Mouse (Mus musculus) embryonic facial prominence, embryonic 14.5 days (tissue): ENCODE data around the gene Siae. TPM values are rescaled to one million over a fixed set of nuclear protein-coding genes. Genes with fewer than 3 reads are reported as not detected.
A peak's percentile ranks its signal among the peaks of the same experiment; 100 is the strongest.

Experiments
- ATAC-seq: fragments of 200-750 bp; cut with Nextera tagmentation; 2 replicates; pipeline ENCODE4 v1.8.0; 2017; ENCODE audit warnings: low read depth, moderate number of reproducible peaks, moderate TSS enrichment
- DNase-seq: peaks from one replicate; pipeline ENCODE4 v3.0.0-alpha.2; 2015; ENCODE audit warnings: low spot score
- H3K27ac ChIP-seq: fragments of 300-500 bp; sonication (generic); replicated peaks from 2 replicates; pipeline ENCODE4 v1.5.1; 2014; ENCODE audit warnings: low read depth, mild to moderate bottlenecking, low read length, moderate library complexity
- H3K27me3 ChIP-seq: fragments of 300-500 bp; sonication (generic); replicated peaks from 2 replicates; pipeline ENCODE4 v1.6.1; 2014; ENCODE audit warnings: low read length; ENCODE audit not compliant: control insufficient read depth, insufficient read depth
- H3K36me3 ChIP-seq: fragments of 300-500 bp; sonication (generic); 2 replicates; pipeline ENCODE4 v1.6.1; 2014; ENCODE audit warnings: low read length, mixed read lengths; ENCODE audit not compliant: control insufficient read depth, insufficient read depth
- H3K4me1 ChIP-seq: fragments of 300-500 bp; sonication (generic); 2 replicates; pipeline ENCODE4 v1.6.1; 2014; ENCODE audit warnings: antibody characterized with exemption, low read length; ENCODE audit not compliant: control insufficient read depth, insufficient read depth
- H3K4me2 ChIP-seq: fragments of 300-500 bp; sonication (generic); 2 replicates; pipeline ENCODE4 v1.6.1; 2014; ENCODE audit warnings: low read depth, mild to moderate bottlenecking, low read length, moderate library complexity, mixed read lengths
- H3K4me3 ChIP-seq: fragments of 300-500 bp; sonication (generic); 2 replicates; pipeline ENCODE4 v1.5.1; 2014; ENCODE audit warnings: low read depth, mild to moderate bottlenecking, low read length
- H3K9ac ChIP-seq: fragments of 300-500 bp; sonication (generic); 2 replicates; pipeline ENCODE4 v1.6.1; 2014; ENCODE audit warnings: low read depth, mild to moderate bottlenecking, low read length, moderate library complexity, mixed read lengths
- H3K9me3 ChIP-seq: fragments of 300-500 bp; sonication (generic); 2 replicates; pipeline ENCODE4 v1.6.1; 2016; ENCODE audit warnings: low read length; ENCODE audit not compliant: control insufficient read depth
- WGBS: fragments of 180-500 bp; shearing (Covaris S2); extraction: QIAGEN DNeasy Blood & Tissue Kit; methylation state at CpG from one replicate; pipeline ENCODE4 v1.1.7; 2014; 5-methylcytosine and 5-hydroxymethylcytosine counted together
- polyA plus RNA-seq: library from polyadenylated mRNA; unstranded; fragments of >200 nt; fragmentation: Nextera tagmentation; extraction: Ambion mirVana; gene quantifications from 2 replicates; pipeline ENCODE4 v1.2.1, GENCODE M21; 2014

Siae gene
- polyA plus RNA-seq, 1 experiment from 2014 or later = 13.9 TPM

DNA sequence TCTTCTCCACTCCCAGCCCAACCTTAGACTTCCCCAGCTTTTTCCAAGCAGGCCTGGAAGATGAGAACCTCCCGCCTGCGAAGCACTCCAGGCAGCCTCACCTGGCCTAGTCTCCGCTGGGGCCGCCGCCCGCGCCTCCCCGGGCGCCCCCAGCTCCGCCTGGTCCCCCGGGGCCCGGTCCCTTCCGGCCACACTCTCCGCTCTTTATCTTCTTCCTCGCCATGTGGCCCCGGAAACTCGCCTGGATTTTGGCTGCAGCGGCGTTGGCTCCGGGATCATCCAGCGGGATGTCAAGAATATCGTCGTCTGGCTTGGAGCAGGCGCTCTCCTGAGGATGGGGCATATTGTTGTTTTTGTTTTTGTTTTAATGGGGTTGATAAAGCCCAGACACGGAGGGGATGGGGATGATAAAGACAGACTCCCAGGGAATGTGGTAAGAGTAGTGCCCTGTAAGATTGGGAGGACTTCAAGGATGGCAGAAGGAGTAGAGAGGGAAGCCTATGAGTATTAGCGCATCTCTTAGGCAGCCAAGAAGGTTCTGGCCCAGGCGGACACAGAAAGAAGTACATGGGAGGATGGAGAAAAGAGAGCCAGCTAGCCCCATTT, 9.5 kb upstream of the Siae start:
- Histone ChIP-seq H3K9me3 (no peaks in the 10 kb centered on the region), H3K27me3 (peaks cover 45% of the 10 kb centered on the region), H3K4me1 (peaks cover 13% of the 10 kb centered on the region; the same call in 1 of the 2 replicates), H3K4me3 (no peak overlapping the region), H3K27ac (no peak overlapping the region), H3K9ac (no peak overlapping the region), H3K4me2 (no peak overlapping the region), H3K36me3 (no peaks in the 10 kb centered on the region)
- DNase-seq = no peak
- WGBS = 12% methylated on average over 27 of the region's 27 CpGs
- ATAC-seq = no peak

DNA sequence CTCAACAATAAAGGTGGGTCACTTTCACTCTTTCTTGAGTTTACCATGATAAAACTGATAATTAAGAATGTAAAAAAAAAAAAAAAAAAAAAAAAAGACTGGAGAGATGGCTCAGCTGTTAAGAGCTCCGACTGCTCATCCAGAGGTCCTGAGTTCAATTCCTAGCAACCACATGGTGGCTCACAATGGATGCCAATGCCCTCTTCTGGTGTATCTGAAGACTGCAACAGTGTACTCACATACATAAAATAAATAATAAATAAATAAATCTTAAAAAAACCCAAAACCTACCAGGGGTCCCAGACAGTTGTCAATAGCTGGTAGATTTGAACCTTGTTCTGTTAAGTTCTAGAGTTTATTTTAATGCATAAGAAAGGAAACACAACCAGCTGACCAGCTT, 8.6 kb upstream of the Siae start:
- no peak for ATAC-seq
- Histone ChIP-seq H3K27ac (no peak overlapping the region), H3K9ac (no peak overlapping the region), H3K4me3 (no peak overlapping the region), H3K4me2 (no peak overlapping the region), H3K27me3 (peaks cover 54% of the 10 kb centered on the region), H3K9me3 (no peaks in the 10 kb centered on the region), H3K36me3 (no peaks in the 10 kb centered on the region), H3K4me1 (peaks cover 13% of the 10 kb centered on the region; the same call in 1 of the 2 replicates)
- WGBS = 83% methylated on average over 1 of the region's 1 CpGs
- DNase-seq = no peak

DNA sequence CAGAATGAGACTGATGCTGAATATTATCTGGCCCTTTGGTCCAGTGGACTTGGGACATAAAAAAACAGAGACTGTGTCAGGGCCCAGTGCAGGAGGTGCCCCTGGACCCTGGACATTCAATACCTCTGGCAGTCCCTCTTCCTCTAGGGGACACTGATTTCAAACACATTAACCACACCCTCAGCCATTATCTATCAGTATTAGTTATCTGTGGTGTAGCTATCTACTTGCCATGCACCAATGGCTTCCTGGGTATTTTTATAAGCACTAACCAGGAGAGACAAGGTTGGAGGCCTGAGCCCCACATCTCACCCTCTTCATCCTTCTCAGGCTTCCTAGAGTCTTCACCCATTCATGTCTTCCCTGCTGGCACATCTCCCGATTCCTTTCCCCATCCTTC, 5.1 kb upstream of the Siae start:
- 54% methylated on average over 1 of the region's 1 CpGs for WGBS
- Histone ChIP-seq H3K4me3 (no peak overlapping the region), H3K9ac (no peak overlapping the region), H3K9me3 (no peaks in the 10 kb centered on the region), H3K4me1 (peaks cover 12% of the 10 kb centered on the region), H3K27me3 (peaks cover 53% of the 10 kb centered on the region), H3K4me2 (no peak overlapping the region), H3K36me3 (no peaks in the 10 kb centered on the region), H3K27ac (no peak overlapping the region)
- no peak for ATAC-seq
- DNase-seq = no peak

DNA sequence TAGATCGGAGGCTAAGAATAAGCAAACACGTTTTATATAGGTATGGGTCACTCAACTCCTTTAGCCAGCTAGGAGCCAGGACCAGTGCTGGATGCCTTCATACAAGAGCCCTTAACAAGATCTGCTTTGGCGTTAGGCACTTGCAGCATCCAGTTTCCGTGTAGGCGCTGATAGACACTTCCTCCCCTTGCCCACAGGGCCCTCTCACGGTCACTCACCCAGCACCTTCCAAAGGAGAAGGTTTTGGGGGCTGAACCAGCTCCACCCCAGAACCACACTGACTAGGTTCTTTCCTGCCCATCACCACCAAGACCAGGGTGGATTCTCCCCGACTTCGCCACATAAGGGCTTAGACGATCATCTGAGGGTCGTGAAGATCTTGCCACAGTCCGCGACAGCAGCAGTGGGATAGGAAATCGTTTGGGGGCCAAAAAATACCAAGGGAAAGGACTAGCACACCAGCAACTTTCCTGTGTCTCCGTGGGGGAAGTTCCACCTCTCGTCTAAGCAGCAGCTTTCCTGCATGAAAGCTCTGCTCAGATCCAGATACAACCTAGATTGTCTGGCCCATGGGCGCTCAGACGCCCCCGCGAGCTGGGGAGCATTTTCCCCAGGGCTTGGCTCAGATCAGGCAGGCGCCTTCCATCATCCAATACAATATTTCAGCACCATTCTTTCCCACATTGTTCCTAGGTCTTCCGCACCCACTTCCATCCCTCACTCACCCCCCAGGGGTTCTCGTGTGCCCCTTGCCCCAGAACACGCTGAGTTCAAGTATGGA, 3.6 kb upstream of the Siae start:
- H3K4me2 ChIP-seq = peak overlapping the region; percentile 96
- WGBS = 2% methylated on average over 22 of the region's 23 CpGs
- no peak overlapping the region for H3K27ac ChIP-seq
- H3K4me1 ChIP-seq = peaks cover 15% of the 10 kb centered on the region
- no peaks in the 10 kb centered on the region for H3K9me3 ChIP-seq
- peak overlapping the region; percentile 48 for H3K9ac ChIP-seq
- peak overlapping the region; percentile 46 for H3K4me3 ChIP-seq
- no peaks in the 10 kb centered on the region for H3K36me3 ChIP-seq
- ATAC-seq = no peak
- H3K27me3 ChIP-seq = peaks cover 40% of the 10 kb centered on the region
- DNase-seq = no peak

DNA sequence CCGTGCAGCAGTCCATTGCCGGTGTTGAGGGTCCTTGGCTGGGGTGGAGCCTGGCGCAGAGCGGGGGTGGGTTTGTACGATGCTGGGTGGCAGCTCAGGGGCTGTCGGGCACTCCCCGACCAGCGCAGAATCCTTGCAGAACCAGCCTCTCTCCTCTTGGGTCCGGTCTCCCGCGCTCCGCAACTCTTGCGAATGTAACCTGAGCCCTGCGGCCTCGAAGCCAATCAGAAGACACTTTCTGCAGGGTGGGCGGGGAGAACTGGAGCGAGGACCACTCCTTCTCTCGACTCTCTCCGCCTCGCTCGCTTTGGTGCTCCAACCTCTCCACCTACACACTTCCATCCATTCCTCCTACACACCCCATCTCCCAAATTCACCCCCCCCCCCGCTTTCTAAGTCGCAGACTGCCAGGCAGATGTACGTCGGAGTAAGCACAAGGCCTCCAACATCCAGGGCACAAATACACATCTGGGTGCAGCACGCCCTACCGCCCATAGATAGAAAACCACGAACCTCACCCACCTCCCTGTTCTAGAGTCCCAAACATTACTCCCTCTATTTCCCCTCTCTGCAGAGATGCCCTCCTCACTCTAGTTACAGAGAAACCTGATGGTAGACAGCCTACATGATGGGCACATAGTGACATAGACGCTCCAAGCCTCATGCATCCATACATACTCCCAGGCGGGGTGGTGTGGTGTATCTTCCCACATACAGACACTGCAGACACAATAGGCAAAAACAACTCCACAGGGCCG, 2.8 kb upstream of the Siae start, which contains the start of gene Nrgn:
Nrgn (minus strand) TSS at position 369 of the 758 bp plus-strand sequence.
- peak within 1 kb of the TSS; percentile 96 for H3K4me2 ChIP-seq
- no peaks in the 10 kb centered on the region for H3K9me3 ChIP-seq
- H3K4me3 ChIP-seq = peak within 1 kb of the TSS; percentile 46
- no peaks in the 10 kb centered on the region for H3K36me3 ChIP-seq
- WGBS = 7% methylated on average over 23 of the region's 31 CpGs
- peak within 1 kb of the TSS; percentile 48 for H3K9ac ChIP-seq
- ATAC-seq (peak; percentile 96), DNase-seq (peak; percentile 96)
- no peak within 1 kb of the TSS for H3K27ac ChIP-seq
- peaks cover 34% of the 10 kb centered on the region for H3K27me3 ChIP-seq
- H3K4me1 ChIP-seq = peaks cover 15% of the 10 kb centered on the region

DNA sequence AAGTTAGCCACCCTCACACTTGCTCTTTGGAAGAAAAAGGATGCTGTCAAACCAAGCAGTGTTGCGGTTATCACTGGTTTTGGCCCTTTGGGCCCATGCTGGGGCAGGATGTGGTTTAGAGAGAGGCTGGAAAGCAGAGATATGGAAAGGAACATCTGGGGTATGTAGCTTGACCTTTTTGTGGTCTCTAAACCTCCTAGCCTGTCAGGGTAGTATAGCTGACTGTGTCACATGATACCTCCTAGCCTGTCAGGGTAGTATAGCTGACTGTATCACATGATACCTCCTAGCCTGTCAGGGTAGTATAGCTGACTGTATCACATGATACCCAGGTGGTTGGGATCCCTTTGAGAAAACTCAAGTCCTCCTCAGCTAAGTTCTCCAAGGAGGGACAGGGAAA, 1.2 kb upstream of the Siae start:
- WGBS = 77% methylated on average over 1 of the region's 1 CpGs

DNA sequence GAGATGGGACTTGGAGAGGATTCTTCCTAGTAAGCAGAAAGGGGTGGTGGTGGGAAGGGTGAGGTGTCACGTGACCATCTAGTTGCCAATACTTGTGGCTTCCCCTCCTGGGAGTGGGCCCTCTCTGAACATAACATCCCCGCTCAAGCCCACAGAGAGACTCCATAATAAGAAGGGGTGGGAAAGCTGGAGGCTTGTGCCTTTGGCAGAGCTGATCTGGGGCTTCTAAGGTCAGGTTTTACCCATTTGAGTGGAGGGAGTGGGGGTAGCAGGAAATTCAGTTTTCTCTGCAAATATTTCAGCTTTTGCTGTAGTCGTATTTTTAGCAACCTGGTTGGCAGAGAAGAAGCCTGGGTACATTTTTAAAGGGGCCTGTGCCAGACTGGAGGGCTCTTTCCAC, 868 bp downstream of the Siae start:
- H3K4me2 ChIP-seq = no peak overlapping the region
- 61% methylated on average over 3 of the region's 3 CpGs for WGBS
- ATAC-seq = no peak
- no peak overlapping the region for H3K4me3 ChIP-seq
- no peaks in the 10 kb centered on the region for H3K36me3 ChIP-seq
- no peaks in the 10 kb centered on the region for H3K9me3 ChIP-seq
- DNase-seq = peak; percentile 61
- H3K4me1 ChIP-seq = peaks cover 15% of the 10 kb centered on the region
- H3K27me3 ChIP-seq = peaks cover 10% of the 10 kb centered on the region
- H3K27ac ChIP-seq = no peak overlapping the region
- no peak overlapping the region for H3K9ac ChIP-seq

More for the DNA sequence above, 1.2 kb upstream of the Siae start:
- H3K36me3 ChIP-seq = no peaks in the 10 kb centered on the region
- peaks cover 28% of the 10 kb centered on the region for H3K27me3 ChIP-seq
- no peak overlapping the region for H3K9ac ChIP-seq
- H3K9me3 ChIP-seq = no peaks in the 10 kb centered on the region
- H3K4me1 ChIP-seq = peaks cover 15% of the 10 kb centered on the region
- H3K4me2 ChIP-seq = no peak overlapping the region
- DNase-seq (no peak), ATAC-seq (no peak)
- no peak overlapping the region for H3K4me3 ChIP-seq
- no peak overlapping the region for H3K27ac ChIP-seq

DNA sequence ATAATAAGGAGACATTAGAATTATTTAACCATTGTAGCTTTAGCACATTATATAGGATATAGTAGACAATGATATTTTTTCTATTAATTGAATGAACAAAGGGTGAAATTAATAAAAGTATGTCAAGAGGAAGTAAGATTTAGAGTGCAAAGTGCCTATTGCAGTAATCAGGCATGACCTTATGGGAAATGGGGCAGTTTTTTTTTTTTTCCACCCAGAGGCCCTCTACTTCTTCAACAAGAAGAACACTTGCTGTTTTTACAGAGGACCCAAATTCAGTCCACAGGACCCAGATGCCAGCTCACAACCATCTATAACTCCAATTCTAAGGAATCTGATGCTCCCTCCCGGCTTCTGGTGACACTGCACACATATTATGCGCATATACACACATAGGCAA, 5.1 kb downstream of the Siae start:
- no peaks in the 10 kb centered on the region for H3K36me3 ChIP-seq
- no peak overlapping the region for H3K4me2 ChIP-seq
- ATAC-seq (no peak), DNase-seq (no peak)
- peaks cover 5% of the 10 kb centered on the region for H3K4me1 ChIP-seq
- no peak overlapping the region for H3K9ac ChIP-seq
- 87% methylated on average over 2 of the region's 2 CpGs for WGBS
- H3K27me3 ChIP-seq = no peaks in the 10 kb centered on the region
- H3K9me3 ChIP-seq = no peaks in the 10 kb centered on the region
- H3K27ac ChIP-seq = no peak overlapping the region
- no peak overlapping the region for H3K4me3 ChIP-seq
